Mouse (Mus musculus) A20 (cell line): ENCODE results near the gene Cdsn.

Experiments
- DNase-seq: peaks from one replicate; pipeline ENCODE4 v3.0.0-alpha.2; 2011; ENCODE audit warnings: low read depth, low spot score

The Cdsn gene

DNA sequence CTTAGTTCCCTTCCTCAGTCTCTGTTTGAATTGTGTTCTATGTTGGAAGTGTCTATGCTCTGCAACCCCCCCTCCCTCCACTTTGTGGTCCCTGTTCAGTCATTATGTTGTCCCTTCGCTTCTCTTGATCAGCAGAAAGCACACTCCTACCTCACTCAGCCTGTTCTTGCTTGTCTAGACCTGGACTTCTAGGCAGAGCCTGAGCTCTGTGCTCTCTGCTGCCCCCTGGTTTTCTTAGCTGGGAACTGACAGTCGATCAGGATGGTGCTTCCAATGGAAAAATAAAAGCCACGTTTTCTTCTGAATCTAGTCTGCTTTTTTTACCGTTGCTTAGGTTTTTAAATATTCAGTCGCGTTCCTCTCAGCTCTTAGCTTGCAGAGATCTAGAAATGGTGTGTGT, 17.6 kb upstream of the Cdsn start:
- peak; percentile 61 for DNase-seq

- DNase-seq, result no peak
These were observed 14.5 kb upstream of the Cdsn start for GRCm38 (mm10) chr17:35537421-35537820.

DNA sequence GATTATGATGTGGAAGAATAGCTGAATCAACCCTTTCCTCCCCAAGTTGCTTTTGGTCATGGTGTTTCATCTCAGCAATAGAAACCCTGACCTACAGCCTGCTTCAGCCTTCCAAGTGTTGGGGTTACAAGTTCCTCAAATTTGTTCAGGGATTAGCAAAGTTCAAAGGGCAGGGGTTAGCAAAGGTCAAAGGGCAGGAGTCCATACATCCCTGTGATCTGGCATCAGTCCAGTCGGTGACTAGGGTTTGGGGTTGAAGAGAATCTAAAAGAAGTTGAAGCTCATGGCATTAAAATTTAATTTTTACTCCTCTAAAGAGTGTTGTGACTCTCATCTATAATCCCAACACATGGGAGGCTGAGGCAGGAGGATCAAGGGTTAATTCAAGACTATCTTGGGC, 13.5 kb upstream of the Cdsn start:
- no peak for DNase-seq

DNA sequence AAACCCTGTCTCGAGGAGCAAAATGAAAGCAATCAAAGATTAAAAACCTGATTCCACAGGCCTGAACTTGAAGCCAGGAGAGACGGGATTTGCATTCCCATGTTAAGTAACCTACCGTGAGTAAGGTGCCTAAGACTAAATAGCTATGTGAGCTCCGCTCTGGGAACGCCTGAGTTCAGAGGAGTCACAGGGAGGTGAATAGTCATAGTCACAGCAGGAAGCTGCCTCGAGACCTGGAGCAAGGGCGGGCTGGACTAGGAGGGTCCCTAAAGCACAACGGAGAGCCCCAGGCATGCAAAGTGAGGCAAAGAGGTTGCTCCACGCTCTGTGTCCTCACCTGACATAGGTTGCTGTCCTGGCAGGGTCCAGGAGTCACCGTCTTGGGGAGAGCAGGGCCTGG, 12.4 kb upstream of the Cdsn start:
- DNase-seq, result no peak

DNA sequence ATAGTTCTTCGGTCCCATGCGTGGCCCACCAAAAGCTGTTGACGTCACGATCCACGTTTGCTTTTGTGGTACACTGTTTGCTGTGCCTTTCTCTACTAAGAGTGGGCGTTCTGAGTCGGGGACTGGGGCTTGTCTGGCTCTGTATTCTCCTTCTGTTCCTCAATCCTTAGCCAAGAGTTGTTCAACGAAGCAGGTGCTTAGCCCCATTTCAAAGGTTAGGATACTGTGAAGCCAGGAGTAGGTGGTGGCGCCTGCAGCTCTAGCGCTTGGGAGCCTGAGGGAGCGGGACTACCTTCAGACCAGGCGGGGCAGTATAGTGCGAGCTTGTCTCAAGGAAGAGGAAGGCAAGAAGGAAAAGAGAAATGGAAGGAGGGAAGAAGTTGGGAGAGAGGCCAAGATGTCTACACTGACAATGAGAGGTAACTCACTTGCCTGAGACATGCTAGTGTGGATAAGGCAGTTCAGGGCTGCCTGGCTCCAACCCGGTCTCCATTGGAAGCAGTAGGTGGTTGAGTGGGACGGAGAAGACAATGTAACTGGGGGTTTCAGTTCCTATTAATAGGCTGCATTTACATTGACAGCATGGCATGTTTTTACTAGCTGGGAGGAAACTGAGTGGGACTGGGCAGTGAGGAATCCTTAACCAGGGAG, 9.0 kb upstream of the Cdsn start:
- DNase-seq, result no peak

- DNase-seq, result no peak
These were observed 8.5 kb upstream of the Cdsn start for GRCm38 (mm10) chr17:35543412-35543861.

DNA sequence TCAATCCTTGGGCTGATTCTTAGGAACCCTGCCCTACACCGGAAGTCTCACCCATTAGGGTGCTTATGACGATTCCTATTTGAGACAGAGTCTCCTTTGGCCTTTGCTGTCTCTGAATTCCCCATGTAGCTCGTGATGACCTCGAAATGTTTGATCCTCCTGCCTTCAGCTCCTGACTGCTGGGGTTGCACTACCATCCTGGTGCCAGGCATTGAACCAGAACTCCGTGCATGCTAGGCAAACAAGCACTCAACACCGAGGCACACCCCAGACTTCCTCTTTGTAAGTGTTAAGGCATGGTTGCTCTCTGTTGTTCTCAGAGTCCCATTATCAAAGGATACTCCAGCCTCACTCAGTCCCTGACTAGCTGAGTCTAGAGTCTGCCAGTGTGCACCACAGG, 7.9 kb upstream of the Cdsn start:
- no peak for DNase-seq

GRCm38 (mm10) chr17:35544680-35545079, 7.2 kb upstream of the Cdsn start:
- peak; percentile 71 for DNase-seq

DNA sequence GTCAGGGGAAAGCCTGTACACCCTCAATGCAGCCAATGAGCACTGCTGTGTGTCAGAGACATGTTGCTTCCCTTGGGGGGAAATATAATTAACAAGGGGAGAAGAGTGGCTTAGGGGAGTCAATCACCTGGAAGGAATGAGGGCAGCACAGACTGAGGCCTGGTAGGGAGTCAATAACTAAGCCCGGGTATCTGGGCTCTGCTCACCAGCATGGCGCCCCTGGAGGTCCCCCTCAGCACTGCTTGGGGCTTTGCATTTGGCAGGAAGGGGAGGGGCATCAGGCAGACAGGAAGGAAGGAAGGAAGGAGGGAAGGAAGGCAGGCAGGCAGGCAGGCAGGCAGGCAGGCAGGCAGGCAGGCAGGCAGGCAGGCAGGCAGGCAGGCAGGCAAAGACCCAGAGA, 4.5 kb upstream of the Cdsn start:
- DNase-seq, result peak; percentile 33

DNA sequence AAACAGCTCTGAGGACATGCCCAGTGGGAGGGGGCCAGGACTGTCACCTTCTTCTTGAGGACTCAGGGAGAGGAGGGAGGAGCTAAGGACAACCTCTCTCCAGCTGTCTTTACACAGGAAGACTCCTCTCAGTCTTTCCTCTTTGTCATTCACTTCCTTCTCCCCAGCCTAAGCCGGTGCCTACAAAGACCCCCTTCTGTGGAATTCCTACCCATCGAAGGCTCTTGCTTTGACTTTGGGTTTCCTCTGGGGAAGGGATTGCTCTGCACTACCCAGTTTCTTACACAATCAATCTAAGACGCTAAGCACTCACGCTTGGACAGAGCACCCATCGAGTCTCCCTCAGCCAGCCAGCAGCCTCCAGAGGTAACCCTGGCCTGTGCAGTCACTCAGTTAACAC, 3.3 kb upstream of the Cdsn start:
- no peak for DNase-seq

GRCm38 (mm10) chr17:35549437-35550142, 2.3 kb upstream of the Cdsn start:
- no peak for DNase-seq

GRCm38 (mm10) chr17:35550143-35550494, 1.8 kb upstream of the Cdsn start:
- DNase-seq, result no peak

DNA sequence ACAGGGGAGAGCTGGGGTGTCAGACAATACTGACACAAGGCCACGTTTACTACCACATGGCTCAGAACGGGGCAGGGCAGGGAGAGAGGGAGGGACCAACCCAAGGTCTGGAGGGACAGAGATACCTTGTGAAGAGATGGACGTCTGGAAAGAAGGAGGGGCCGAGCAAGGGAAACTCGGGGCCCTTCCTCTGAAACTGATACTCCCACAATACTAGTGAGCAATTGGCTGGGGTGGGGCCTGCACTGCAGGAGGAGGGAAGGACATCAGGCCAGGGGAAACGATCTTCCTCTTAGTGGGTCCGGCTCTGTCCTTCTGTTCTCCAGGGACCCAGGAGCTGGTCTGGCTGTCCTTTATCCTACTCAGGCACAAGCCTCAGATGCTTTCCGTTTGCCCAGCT, 1.1 kb upstream of the Cdsn start:
- no peak for DNase-seq

GRCm38 (mm10) chr17:35554321-35554720, 2.4 kb downstream of the Cdsn start:
- no peak for DNase-seq

DNA sequence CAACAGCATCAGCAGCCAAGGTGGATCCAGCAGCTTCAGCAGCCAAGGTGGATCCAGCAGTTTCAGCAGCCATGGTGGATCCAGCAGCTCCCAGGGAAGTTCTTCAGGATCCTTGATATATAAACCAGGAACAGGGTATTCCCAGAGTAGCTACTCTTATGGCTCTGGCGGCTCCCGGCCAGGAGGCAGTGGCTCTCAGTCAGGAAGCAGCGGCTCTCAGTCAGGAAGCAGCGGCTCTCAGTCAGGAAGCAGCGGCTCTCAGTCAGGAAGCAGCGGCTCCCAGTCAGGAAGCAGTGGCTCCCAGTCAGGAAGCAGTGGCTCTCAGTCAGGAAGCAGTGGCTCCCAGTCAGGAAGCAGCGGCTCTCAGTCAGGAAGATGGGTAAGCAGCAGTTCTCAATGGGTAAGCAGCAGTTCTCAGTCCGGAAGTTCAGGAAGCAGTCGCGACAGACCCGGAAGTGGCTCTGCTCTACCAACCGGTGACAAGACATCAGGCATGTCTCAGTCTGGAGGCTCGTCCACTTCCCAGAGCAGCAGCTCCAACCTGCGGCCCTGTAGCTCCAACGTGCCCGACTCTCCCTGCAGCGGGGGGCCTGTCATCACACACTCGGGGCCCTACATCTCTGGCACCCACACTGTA, 3.0 kb downstream of the Cdsn start:
- DNase-seq, result peak; percentile 65

GRCm38 (mm10) chr17:35556186-35556765, 4.3 kb downstream of the Cdsn start:
- DNase-seq, result no peak

DNA sequence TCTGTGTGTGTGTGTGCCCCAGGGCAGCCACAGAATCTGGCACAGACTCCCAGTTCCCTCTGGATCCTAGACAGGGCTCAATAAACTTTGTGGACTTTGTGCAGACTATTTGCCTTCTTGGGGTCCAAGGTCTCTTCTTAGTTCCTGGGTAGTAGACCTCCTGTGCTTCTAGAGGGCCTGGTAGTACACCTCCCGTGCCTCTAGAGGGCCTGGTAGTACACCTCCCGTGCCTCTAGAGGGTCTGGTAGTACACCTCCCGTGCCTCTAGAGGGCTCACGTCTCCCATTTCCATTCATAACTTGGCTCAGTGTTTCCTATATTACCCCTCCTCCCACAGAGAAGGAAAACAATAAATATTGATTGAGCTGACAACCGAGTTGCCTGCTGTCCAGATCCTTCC, 4.9 kb downstream of the Cdsn start:
- peak; percentile 69 for DNase-seq

DNA sequence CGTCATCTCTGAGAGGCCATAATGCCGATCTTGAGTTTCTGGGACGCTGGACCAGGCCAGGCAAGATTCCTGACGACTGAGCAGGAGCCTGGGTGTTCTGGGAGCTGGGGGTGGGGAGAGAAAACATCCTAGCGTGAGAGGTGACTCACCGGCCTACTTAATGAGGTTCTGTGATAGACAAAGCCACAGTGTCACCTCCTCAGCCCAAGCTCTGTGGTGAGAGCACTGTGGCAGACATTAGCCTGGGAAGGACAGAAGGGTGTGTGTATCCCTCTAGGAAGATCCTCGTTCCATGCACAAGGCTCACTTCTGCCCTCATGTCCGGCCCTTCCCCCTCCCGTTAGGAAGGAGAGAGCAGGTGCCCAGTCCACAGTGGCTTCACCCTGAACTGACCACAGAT, 5.4 kb downstream of the Cdsn start:
- no peak for DNase-seq

- DNase-seq, result no peak
These were observed 6.3 kb downstream of the Cdsn start for GRCm38 (mm10) chr17:35558216-35558615.

DNA sequence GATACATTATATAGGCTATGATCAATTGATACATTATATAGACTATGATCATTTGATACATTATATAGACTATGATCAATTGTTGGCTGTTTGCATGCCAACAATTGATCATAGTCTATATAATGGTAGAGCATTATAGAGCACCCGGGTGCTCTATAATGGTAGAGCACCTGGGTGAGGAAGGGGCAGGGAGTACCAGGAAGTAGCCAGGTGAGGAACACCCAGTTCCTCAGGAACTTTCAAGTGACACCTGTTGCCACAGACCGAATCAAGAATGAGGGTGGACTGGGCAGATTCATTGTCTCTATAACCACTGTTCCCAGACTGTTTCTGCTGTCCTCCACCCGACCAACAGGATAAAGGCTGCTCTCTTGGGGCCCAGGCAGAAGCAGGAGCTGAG, 15.2 kb downstream of the Cdsn start, which contains the start of gene 2300002M23Rik:
2300002M23Rik (plus strand) TSS at position 301 of the 400 bp plus-strand sequence.
- no peak for DNase-seq

DNA sequence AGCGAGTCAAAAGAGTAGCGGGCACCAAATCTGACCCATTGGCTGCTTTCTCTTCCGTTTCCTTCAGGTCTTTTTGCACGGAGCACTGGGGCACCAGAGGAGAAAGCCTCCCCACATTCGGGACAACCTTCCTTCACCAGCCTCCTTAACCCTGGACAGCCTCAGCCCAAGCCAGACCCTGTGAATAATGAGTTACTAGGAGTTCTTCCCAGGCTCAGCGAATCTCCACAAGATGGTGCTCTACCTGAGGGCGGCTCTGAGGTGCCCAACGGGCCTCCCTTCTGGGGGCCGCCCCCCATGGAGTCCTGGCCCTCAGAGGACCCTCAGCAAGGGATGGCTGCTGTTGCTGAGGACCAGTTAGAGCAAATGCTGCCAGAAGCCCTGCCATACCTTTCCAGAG, 15.8 kb downstream of the Cdsn start:
- no peak for DNase-seq

GRCm38 (mm10) chr17:35569091-35569944, 17.4 kb downstream of the Cdsn start:
- DNase-seq, result no peak
